Mouse (Mus musculus): ENCODE results near the gene Dkk3. TPM values are rescaled to one million over a fixed set of nuclear protein-coding genes. Genes with fewer than 3 reads are reported as not detected.
"Not testable (repeated sequence)": the region's sequence is repeated elsewhere in the genome, so short reads cannot be mapped to it uniquely, and the experiment has no call there.

The Dkk3 gene
- total RNA-seq, 2 experiments from 2014 or later = 5.1 to 6.8 TPM

GRCm38 (mm10) chr7:112102933-112103332 lies 55.9 kb downstream of the Dkk3 start:
- no peak for DNase-seq
- intact Hi-C loops (cut with DNase I; ENCODE audit: low total_unique reads) = no loop called here

GRCm38 (mm10) chr7:112100887-112101286 lies 58.0 kb downstream of the Dkk3 start:
- DNase-seq = no peak
- intact Hi-C loops (cut with DNase I; ENCODE audit: low total_unique reads) = no loop called here

DNA sequence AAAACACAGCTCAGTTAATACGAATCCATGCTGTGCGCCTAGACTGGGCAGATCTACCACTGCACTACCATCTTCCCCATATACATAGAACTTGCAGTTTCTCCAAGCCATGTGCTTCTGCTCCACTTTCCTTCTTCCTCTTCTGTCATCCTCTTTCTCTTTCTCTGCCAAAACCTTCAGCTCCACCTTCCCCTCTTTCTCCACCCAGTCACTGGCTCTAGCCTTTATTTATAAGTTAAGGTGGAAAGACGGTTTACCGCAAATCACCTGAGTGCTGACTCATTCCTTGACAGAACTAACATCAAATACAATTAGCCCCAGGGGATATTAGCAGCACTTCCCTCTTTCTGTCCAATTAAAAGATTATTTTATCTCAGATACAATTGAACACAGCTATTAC lies 63.9 kb downstream of the Dkk3 start:
- intact Hi-C loops (cut with DNase I; ENCODE audit: low total_unique reads); DNase-seq: not testable (repeated sequence)

- no peak for DNase-seq
- intact Hi-C loops (cut with DNase I; ENCODE audit: low total_unique reads) = loop anchor here (5.0 kb wide), 2 partner anchors 91 to 281 kb away; no protein-coding TSS in a partner anchor
Observed at GRCm38 (mm10) chr7:112086186-112086585, 72.7 kb downstream of the Dkk3 start.

DNA sequence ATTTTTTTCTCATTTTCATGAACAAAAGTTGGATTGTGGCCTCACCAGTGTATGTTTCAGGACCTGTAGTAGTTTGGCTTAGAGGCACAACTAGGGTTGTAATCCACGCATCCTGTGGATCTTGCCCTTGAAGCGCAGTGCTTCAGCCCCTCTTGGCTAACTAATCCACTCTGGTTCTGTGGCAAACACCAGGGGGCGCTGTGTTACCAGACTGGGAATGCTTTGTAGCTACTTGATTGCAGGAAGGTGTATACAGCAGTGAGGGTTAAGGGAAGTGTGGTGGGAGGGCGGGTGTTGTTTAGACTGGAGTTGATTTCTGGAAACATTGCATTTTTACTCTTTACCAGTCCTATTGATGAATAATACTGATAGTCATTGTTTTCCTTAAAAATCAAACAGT lies 73.8 kb downstream of the Dkk3 start:
- peak; percentile 82 for DNase-seq
- intact Hi-C loops (cut with DNase I; ENCODE audit: low total_unique reads) = loop anchor here (5.0 kb wide), 2 partner anchors 92 to 282 kb away; no protein-coding TSS in a partner anchor

- DNase-seq = no peak
- intact Hi-C loops (cut with DNase I; ENCODE audit: low total_unique reads) = no loop called here
Observed at GRCm38 (mm10) chr7:112084222-112084621, 74.6 kb downstream of the Dkk3 start.

- intact Hi-C loops (cut with DNase I; ENCODE audit: low total_unique reads) = no loop called here
- DNase-seq = no peak
Observed at GRCm38 (mm10) chr7:112082636-112083035, 76.2 kb downstream of the Dkk3 start.

DNA sequence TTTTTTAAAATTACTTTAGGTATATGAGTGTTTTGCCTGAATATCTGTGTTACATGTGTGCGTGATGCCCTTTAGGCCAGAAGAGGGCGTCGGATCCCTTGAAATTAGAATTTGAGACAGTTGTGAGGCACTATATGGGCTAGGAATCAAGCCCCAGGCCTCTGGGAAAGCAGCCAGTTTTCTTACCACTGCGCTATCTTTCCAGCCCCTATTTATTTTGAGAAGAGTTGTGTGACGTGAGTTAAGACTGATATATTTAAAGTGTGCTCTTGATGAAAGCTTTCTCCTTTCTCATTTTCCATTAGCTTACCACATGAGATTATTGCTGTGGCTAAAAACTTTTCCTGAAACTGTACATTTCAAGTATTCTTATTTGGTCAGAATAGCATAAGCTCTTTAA lies 84.0 kb downstream of the Dkk3 start:
- intact Hi-C loops (cut with DNase I; ENCODE audit: low total_unique reads) = no loop called here
- no peak for DNase-seq

Other genes starting within 250 kb of the Dkk3 start
- 100 to 1,000 TPM; 123 to 126 TPM for gene Usp47, start 135.6 kb downstream of the Dkk3 start, total RNA-seq (2021)
- 100 to 1,000 TPM in 1 of 2 experiments, 10 to 100 TPM in 1; 86.4 to 106 TPM for gene Mical2, start 66.8 kb upstream of the Dkk3 start, total RNA-seq (2021)